Mouse (Mus musculus) ES-E14 (cell line): ENCODE data around the gene Smu1. TPM values are rescaled to one million over a fixed set of nuclear protein-coding genes. Genes with fewer than 3 reads are reported as not detected.
A peak's percentile ranks its signal among the peaks of the same experiment; 100 is the strongest.

Source experiments
- DNase-seq: peaks from one replicate; pipeline ENCODE4 v3.0.0-alpha.2; 2013; ENCODE audit warnings: low read depth, low spot score
- H3K27ac ChIP-seq: 2 replicates; pipeline ENCODE4 v1.5.1; 2012; ENCODE audit warnings: low read depth, mild to moderate bottlenecking, low read length, moderate library complexity, mixed read lengths; ENCODE audit not compliant: poor library complexity, insufficient read depth, severe bottlenecking
- H3K36me3 ChIP-seq: 2 replicates; pipeline ENCODE4 v1.6.1; 2012; ENCODE audit warnings: mild to moderate bottlenecking, low read length, moderate library complexity, mixed read lengths; ENCODE audit not compliant: control insufficient read depth, poor library complexity, insufficient read depth, severe bottlenecking
- H3K4me1 ChIP-seq, 2 experiments: fragments of 150-350 bp in 1 of 2; sonication (generic) in 1 of 2; 2 replicates each; pipeline ENCODE4 v1.6.1; 2012; ENCODE audit warnings: low read length in 2 of 2, mild to moderate bottlenecking in 1 of 2, mixed read lengths in 1 of 2; ENCODE audit not compliant: control insufficient read depth in 2 of 2, insufficient read depth in 2 of 2, poor library complexity in 1 of 2
- H3K4me3 ChIP-seq, 2 experiments: fragments of 150-350 bp in 1 of 2; sonication (generic) in 1 of 2; 2 replicates each; pipeline ENCODE4 v1.5.1; 2012; ENCODE audit warnings: low read length in 2 of 2, low read depth in 1 of 2, mild to moderate bottlenecking in 1 of 2, mixed read lengths in 1 of 2; ENCODE audit not compliant: insufficient read depth in 1 of 2, poor library complexity in 1 of 2, severe bottlenecking in 1 of 2
- H3K9ac ChIP-seq: 2 replicates; pipeline ENCODE4 v1.6.1; 2012; ENCODE audit warnings: low read depth, mild to moderate bottlenecking, low read length, mixed read lengths; ENCODE audit not compliant: poor library complexity, insufficient read depth, severe bottlenecking
- H3K9me3 ChIP-seq: fragments of 150-350 bp; sonication (generic); 2 replicates; pipeline ENCODE4 v1.6.1; 2012; ENCODE audit warnings: low read depth, mild to moderate bottlenecking, low read length; ENCODE audit not compliant: control insufficient read depth, insufficient read depth
- CHD2 ChIP-seq: IDR thresholded peaks from 2 replicates; pipeline ENCODE4 v1.6.1; 2014; ENCODE audit warnings: mild to moderate bottlenecking, low read depth, low read length, inconsistent platforms
- HCFC1 ChIP-seq: IDR thresholded peaks from 2 replicates; pipeline ENCODE4 v1.6.1; 2012; ENCODE audit warnings: low read length, inconsistent platforms, borderline replicate concordance; ENCODE audit not compliant: insufficient read depth
- MAFK ChIP-seq: IDR thresholded peaks from 2 replicates; pipeline ENCODE4 v1.6.1; 2014; ENCODE audit warnings: mild to moderate bottlenecking, low read depth, low read length, inconsistent platforms; ENCODE audit not compliant: insufficient read depth
- ZC3H11A ChIP-seq: IDR thresholded peaks from 2 replicates; pipeline ENCODE4 v1.6.1; 2012; ENCODE audit warnings: low read depth, mild to moderate bottlenecking, inconsistent platforms, low read length, borderline replicate concordance
- ZNF384 ChIP-seq: IDR thresholded peaks from 2 replicates; pipeline ENCODE4 v1.6.1; 2012; ENCODE audit warnings: low read depth, low read length, inconsistent platforms
- in situ Hi-C, 2 experiments: fragments of 600-800 bp; cut with MboI; formaldehyde crosslinking; loops; one replicate each; pipeline ENCODE4 v1.15.1; 2025; ENCODE audit warnings: low sequenced_read_pairs in 2 of 2, inconsistent platforms in 1 of 2; ENCODE audit not compliant: unreplicated experiment in 2 of 2
- total RNA-seq: library from RNA; depleted of rRNA; stranded (reverse); fragments of 300-350 nt; gene quantifications from 2 replicates; pipeline ENCODE4 v1.2.3, GENCODE M21; 2012

Gene Smu1
- total RNA-seq, 1 experiment, result 125 TPM

DNA sequence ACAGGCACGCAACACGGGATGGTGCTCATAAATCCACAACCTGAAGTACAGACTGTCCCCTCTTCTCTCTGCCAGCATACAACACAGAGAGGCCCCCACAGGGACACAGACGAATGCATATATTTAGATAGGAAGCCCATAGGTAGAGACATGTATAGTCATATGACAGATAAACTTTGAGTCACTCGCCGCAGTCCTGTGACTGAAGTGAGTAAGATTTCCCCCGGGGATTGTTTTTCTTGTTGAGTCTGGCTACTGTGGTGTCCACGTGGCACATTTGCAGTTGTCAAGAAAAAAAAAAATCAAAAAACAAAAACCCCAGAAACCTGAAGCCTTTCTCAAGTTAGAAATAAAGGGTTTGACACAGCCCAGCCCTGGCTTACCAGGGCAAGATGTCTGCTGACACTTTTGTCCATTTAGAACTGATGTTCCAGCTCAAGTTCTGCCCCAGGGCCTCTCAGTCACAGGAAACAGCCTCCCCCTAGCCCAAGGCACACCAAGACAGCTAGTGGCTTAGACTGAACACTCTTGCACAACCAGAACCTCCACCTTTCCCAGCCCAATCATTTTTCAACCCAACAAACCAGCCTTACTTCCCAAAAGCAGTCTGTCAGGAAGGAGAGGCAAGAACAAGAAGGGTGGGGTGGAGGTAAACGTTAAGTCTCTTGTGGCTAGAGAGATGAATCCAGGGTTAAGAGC, 24.2 kb upstream of the Smu1 start:
- H3K9ac ChIP-seq, result peak overlapping the region; percentile 49; the same call in 1 of the 2 replicates
- H3K4me3 ChIP-seq, result no peak overlapping the region
- H3K4me1 ChIP-seq, result peaks cover 6 to 26% of the 10 kb centered on the region in 2 experiments
- in situ Hi-C loops, result no loop called here
- H3K27ac ChIP-seq, result peak overlapping the region; percentile 81; the same call in 1 of the 2 replicates
- DNase-seq, result no peak
- no peaks in the 10 kb centered on the region for H3K9me3 ChIP-seq
- H3K36me3 ChIP-seq, result no peaks in the 10 kb centered on the region
- TF ChIP-seq HCFC1 (no peak), ZC3H11A (no peak), CHD2 (no peak), ZNF384 (no peak)

DNA sequence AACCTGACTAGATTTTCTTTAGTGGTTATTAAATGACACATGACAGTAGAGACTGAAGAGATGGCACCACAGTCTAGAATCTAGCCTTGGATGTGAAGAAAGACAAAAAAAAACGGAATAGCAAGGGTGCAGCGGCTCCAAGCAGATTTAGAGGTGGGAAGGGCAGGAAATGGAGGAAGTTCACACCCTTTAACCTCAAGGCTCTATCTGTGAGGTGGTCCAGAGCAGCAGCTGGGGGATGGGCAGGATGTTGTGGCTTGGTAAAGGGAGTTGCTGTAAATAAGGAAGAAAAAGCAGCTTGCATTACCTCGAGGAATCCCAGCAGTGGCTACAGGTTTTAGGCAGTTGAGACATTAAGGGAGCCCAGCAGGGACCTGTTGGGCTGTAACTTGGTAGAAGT, 23.4 kb upstream of the Smu1 start:
- in situ Hi-C loops, result no loop called here
- peak overlapping the region; percentile 81; the same call in 1 of the 2 replicates for H3K27ac ChIP-seq

DNA sequence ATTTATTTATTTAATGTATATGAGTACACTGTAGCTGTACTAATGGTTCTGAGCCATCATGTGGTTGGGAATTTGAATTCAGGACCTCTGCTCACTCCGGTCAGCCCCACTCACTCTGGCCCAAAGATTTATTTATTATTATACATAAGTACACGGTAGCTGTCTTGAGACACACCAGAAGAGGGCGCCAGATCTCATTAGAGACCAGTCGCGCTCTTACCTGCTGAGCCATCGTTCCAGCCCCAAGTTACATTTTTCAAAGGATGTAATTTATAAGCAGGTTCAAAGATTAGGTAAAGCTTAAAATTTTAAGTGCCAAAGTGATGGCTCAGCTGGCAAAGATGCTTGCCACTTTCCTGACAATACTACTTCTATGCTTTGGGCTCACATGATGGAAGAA, 20.9 kb upstream of the Smu1 start:
- in situ Hi-C loops, result loop anchor here in 1 of 2 experiments (5.0 kb wide), 1 partner anchor 119 kb away; no protein-coding TSS in a partner anchor
- Histone ChIP-seq H3K36me3 (no peaks in the 10 kb centered on the region), H3K4me1 (peaks cover 11 to 32% of the 10 kb centered on the region in 2 experiments), H3K9me3 (no peaks in the 10 kb centered on the region), H3K27ac (peak overlapping the region; percentile 62; the same call in 1 of the 2 replicates), H3K9ac (no peak overlapping the region), H3K4me3 (no peak overlapping the region)
- no peak for DNase-seq
- no peak for TF ChIP-seq ZC3H11A
- no peak for TF ChIP-seq MAFK
- TF ChIP-seq HCFC1, result no peak
- TF ChIP-seq ZNF384, result no peak
- TF ChIP-seq CHD2, result no peak

More for the DNA sequence above, 23.4 kb upstream of the Smu1 start:
- no peaks in the 10 kb centered on the region for H3K9me3 ChIP-seq
- no peaks in the 10 kb centered on the region for H3K36me3 ChIP-seq
- H3K9ac ChIP-seq, result peak overlapping the region; percentile 49; the same call in 1 of the 2 replicates
- no peak for DNase-seq
- H3K4me1 ChIP-seq, result peaks cover 6 to 25% of the 10 kb centered on the region in 2 experiments
- peak overlapping the region; percentile 24 to 43; a peak in 2 of 4 replicates for H3K4me3 ChIP-seq
- TF ChIP-seq ZNF384 (no peak), CHD2 (no peak), ZC3H11A (no peak), MAFK (no peak), HCFC1 (no peak)

DNA sequence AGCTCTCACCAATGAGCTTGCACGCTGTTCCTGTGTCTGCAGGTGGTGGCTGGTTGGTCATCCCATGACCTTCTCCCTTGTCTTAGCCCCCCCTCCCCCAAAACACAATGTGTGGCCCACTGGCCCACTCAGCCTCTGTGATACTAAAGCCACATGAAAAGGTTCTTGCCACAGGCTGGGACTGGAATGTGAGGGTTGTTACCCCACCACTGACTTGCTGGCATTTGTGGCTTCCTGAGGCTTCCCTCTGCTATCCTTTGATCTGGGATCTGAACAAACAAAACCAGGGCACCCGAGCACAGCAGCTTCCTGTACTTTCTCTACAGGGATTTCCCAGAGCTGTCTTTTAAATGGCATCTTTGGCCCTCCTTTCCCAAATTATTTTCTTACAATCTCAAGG, 19.4 kb upstream of the Smu1 start:
- DNase-seq, result no peak
- H3K9me3 ChIP-seq, result no peaks in the 10 kb centered on the region
- no peak overlapping the region for H3K4me3 ChIP-seq
- no peak for TF ChIP-seq ZC3H11A
- no peak for TF ChIP-seq HCFC1
- no peak for TF ChIP-seq MAFK
- TF ChIP-seq ZNF384, result no peak
- TF ChIP-seq CHD2, result no peak
- H3K9ac ChIP-seq, result no peak overlapping the region; the same call in 1 of the 2 replicates
- in situ Hi-C loops, result loop anchor here in 1 of 2 experiments (5.0 kb wide), 1 partner anchor 120 kb away; no protein-coding TSS in a partner anchor
- peaks cover 13 to 29% of the 10 kb centered on the region in 2 experiments for H3K4me1 ChIP-seq
- H3K27ac ChIP-seq, result peak overlapping the region; percentile 67
- no peaks in the 10 kb centered on the region for H3K36me3 ChIP-seq
